Mouse (Mus musculus) skeletal muscle tissue, adult 2 months (tissue): ENCODE results near the gene Mpdu1.
"Not testable (repeated sequence)": the region's sequence is repeated elsewhere in the genome, so short reads cannot be mapped to it uniquely, and the experiment has no call there.

Experiments
- DNase-seq: peaks from one replicate; pipeline ENCODE4 v3.0.0-alpha.2; 2012; ENCODE audit warnings: low read depth, low spot score

Mpdu1 gene

DNA sequence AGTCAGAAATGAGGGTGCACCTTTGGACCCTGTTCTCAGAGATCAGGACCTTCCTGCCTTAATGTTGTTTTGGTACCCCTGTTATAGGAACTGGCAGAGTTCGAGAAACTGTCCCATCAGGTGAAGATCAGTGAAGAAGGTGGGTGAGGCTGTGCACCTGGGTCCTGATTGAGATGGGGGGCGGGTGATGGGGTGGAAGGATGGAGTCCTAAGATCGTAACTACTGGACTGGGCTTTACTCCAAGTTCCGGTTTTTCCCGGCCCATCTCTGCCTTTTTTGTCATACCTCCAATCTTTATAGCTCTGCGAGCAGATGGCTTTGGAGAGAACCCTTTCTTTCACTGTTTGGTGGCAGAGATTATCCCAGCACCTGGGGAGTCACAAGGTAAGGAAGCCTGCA is 40.0 kb downstream of the Mpdu1 start:
- DNase-seq = no peak

DNA sequence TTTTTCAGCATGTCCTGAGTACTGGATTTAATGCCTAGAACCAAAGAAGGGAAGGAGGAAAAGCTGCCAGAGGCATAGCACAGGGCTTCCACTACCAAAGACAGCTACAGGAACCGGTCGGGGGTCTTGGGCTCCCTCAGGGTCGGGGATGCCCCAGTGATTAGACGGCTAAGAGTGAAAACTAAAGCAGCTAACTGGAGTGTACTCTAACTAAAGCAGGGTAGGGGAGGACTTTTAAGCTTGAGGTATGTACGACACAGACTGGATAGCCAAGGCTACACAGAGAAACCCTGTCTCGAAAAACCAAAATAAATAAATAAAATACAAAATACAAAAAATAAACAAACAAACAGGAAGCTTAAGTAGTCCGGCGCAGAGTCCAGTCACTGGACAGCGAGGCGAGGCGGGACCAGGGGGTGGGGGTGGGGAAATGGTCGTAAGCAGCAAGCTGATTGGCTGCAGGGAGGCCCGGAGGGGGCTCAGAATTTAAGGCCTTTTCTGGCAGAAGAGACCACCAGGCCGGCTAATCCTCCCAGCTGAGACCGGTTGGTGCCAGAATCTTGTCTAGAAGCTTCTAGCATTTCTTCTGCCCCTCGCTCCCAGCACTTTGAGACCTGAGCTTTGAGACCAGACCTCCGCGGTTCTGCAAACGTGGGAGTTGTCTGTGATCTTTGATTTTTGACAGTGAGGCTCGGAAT is 40.7 kb downstream of the Mpdu1 start, which contains the start of gene Sat2:
Gene Sat2, plus strand, starts transcription at position 454 of the 698 bp plus-strand sequence.
- DNase-seq = peak; percentile 72

DNA sequence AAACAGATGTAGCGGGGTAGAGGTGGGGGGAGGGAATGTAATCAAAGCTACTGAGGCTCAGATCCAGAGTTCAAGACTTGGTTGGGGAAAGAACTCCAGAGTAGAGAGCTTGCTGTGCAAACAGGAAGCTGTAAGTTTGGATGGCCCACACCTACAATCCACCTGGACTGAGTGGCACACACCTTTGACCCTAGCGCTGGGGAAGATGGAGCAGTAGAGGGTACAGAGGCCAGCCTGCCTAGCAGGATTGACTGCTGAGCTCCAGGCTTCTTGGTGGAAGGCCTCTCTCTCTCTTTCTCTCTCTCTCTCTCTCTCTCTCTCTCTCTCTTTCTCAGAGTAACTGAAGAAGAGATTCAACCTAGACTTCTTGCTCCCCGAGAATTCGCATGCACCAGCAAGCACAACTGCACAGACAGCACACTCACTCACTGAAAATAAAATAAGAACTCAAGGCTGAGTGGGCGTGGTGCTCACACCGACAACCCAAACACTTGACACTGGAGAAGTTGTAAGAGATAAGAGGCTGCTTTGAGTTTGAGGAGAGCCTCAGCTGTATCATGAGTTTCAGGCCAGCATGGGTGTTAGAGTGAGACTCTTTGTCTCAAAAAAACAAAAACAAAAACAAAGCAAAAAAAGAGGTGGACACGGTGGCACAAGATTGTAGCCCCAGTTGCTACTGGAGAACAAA is 41.9 kb downstream of the Mpdu1 start:
- no peak for DNase-seq

DNA sequence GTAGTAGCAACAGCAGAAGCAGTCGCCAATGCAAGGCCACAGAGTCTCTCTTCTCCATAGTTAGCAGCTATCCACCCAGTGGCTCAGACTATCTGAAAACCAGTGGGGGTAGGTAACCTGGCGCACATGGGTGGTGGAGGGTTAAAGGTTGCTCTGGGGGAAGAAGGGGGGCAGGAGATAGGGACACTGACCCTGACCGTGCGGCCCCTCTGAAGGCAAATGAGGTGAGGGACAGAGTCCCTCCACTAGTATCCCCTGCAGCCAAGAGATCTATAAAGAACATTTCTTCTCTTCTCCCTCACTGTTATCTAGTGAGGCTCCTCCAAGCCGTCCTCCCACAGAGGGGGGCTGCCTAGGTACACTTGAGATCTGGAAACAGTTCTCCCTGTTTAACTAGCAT is 44.6 kb downstream of the Mpdu1 start, which contains the start of gene Shbg:
Gene Shbg, minus strand, starts transcription at position 101 of the 400 bp plus-strand sequence.
- DNase-seq = no peak

DNA sequence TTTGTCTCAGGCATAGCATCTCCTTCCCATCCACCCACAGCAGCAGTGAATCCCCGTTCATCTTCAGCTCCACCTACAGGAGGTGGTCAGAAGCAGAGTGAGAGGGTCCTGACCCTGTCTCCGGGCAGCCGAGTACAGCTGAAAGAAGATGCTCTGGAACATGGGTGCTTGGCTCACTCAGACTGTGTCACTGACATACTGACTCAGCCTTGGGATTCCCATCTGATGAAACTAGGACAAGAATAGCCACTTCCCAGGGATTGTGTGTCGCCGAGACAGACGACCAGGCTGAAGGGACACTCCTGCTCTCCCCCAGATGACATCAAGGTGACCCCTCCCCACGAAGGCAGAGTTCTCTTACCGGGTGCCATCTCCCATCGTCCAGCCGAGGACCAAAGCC is 45.7 kb downstream of the Mpdu1 start:
- DNase-seq = no peak

DNA sequence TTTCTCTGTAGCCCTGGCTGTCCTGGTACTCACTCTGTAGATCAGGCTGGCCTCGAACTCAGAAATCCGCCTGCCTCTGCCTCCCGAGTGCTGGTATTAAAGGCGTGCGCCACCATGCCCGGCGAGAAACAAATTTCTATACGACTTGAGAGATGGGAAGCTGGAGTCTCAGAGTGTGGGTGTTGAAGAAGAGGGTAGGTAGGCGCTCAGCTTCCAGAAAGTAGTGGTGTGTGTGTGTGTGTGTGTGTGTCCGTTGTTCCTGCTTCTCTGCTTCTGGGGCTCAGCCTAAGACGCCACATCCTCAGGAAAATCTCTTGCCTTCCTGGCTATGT is 48.2 kb downstream of the Mpdu1 start:
- not testable (repeated sequence) for DNase-seq

DNA sequence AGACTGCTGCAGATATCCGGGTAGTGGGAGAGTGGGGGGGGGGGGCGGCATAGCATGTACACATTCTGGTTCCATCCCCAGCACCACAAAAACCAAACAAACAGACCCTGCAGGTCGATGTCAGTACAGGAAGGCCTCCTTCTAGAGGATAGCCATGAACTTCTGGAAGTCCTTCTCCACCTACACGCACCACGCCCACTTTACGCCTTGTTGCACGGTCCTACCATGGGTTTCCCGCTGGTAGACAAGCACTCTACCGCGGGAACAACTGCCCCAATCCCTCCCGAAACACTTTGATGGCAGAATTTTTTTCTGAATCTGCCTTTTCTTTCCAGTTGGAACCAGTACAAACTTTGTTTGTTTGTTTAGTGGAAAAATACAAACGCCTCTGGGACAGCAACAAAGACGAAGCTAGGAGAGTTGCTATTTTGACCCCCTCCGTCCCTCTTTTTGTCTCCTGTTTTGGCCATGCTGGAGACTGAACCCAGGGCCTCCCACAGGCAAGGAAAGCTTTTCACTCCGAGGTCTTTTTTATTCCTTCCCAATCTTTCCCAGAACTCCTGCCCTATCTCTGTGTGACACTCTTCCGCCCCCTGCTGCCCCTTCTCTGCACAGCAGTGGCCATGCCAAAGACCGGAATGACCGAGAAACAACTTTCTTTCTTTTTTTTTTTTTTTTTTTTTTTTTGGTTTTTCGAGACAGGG is 48.7 kb downstream of the Mpdu1 start:
- no peak for DNase-seq

DNA sequence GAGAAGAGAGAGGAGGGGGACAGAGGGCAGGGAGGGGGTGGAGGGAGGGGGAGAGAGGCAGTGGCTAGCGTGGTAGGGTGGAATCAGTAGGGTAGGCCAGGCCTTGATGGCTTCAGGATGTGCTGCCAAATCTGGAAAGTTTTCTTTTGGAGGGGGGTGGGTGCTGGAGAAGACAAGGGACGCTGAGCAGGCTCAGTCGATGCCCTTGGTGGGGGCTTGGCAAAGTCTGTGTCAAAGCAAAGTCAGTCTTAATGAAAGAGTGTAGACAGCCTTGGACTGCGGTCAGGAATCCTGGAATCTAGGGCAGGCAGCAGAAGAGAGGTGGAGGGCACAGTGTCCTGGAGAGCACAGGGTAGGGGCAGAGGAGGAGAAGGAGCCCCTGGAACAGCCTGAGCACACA is 51.5 kb downstream of the Mpdu1 start:
- DNase-seq = no peak

DNA sequence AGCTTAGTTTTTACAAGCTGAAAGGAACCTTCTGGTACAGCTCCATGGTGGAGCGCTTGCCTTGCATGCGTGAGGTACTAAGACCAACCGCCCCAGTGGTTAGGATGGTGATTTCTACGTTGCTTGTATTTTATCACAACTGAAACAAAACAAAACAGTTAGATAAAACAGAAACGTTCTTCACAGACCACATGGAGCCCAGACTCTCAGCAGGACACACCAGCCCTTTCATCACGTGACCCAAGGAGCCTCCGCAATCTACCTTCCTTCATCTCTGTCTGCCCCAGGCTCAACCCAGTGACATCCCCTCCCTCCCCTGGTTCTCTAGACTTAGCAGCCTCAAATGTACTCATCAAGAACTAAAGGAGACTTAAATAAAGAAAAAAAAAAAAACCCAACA is 53.0 kb downstream of the Mpdu1 start:
- DNase-seq = no peak

DNA sequence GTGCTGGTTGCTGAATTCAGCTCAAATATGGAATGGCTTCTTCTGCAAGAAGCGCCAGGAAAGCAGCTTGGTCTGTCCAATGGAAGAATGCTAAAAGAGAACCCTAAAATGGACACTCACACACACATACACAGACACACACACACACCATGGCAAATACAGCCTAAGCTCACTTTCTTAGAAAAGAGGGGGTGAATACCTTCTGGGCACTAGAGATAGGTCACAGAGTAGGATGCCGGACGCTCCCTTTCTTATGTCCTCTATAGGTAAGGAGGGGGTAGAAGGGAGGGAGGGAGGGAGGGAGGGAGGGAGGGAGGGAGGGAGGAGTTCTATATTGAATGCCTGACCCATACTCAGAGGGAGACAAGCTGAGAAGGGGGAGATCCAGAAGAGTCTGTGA is 53.9 kb downstream of the Mpdu1 start:
- DNase-seq = no peak

DNA sequence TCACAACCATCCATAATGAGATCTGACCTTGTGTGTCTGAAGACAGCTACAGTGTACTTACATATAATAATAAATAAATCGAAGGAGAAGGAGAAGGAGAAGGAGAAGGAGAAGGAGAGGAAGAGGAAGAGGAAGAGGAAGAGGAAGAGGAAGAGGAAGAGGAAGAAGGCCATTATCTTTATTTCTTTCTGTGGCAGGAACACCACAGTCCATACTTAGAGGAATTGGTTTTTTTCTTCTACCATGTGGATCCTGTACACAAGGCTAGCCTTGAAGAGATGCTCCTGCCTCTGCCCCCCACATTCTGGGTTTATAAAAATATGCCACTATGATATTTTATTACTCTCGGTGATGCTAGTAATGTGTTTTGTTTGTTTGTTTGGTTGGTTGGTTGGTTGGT is 55.6 kb downstream of the Mpdu1 start:
- DNase-seq = no peak
